Mouse (Mus musculus) layer of hippocampus, adult 9-10 months (tissue): Measurements from ENCODE around the gene Ttll7.
A peak's percentile ranks its signal among the peaks of the same experiment; 100 is the strongest.

ENCODE experiments used
- DNase-seq: peaks from one replicate; pipeline ENCODE4 v3.0.0; 2022; ENCODE audit warnings: low spot score

Gene Ttll7

DNA sequence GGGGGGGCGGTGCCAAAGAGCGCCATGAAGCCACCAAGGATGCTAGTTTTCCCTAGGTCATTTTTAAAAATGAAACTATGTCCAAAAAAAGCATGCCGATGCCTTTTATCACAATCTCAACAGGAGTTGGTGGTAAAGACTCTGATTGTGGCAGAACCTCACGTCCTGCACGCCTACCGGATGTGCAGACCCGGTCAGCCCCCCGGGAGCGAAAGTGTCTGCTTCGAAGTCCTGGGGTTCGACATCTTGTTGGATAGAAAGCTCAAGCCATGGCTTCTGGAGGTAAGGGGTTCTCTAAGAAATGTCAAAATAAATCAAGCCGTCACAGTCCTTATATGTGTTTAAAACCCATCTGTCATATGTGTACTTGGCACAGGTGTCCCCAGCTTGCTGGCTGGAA, 60.9 kb downstream of the Ttll7 start:
- DNase-seq = no peak

DNA sequence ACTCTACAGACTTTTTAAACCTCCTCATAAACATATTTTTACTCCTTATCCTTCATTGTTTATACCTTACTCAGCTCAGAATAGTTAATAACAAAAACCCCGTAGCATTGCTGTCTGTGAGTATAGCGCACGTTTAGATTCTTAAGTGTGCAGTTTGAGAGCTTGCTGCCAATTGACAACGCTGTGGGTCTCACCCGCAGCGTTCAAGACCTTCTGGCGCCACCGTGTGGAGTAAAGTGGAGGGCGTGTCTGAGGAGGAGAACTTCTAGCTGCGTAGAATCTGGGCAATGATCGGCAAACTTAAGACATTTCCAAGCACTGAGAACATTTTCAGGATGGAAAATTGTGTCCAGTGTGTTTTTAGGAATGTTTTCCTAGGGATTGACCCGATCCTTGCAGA, 62.6 kb downstream of the Ttll7 start:
- peak; percentile 53 for DNase-seq

DNA sequence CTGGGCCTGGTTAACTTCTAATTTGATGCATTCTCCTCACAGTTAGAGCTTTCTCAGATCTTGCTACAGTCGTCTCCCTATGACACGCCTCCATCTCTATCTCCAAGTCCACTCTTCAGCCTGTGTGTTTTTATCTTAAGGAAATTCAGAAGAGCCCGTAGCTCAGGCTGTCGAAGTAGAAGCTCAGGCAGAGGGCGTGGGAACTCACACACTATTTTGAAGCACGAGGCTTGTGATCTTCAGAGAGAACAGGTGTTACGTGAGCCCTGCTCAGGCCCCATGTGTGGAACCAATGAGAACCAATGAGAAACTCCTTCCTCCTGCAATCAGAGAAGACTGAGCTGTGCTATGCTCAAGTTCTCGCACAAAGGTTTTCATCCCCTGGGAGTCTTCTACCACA, 65.7 kb downstream of the Ttll7 start:
- DNase-seq = no peak

DNA sequence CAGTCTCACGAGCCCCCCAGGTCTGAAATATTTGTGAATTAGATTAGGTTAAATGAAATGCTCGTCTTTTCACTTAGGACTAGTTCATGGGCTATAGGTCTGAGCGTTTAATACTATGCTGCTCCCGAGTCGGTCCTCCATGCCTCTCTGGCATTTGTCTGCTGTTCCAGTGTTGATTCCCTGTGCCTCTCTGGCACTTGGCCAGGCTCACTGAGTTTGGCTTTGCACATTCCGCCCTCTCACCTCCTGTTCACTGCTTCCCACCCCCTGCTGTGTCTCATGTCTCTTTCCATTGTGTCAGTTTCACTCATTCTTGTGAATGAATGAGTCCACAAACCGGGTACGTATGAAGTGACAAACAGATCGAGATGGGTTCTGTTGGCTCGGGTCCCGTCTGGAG, 66.2 kb downstream of the Ttll7 start:
- peak; percentile 58 for DNase-seq

DNA sequence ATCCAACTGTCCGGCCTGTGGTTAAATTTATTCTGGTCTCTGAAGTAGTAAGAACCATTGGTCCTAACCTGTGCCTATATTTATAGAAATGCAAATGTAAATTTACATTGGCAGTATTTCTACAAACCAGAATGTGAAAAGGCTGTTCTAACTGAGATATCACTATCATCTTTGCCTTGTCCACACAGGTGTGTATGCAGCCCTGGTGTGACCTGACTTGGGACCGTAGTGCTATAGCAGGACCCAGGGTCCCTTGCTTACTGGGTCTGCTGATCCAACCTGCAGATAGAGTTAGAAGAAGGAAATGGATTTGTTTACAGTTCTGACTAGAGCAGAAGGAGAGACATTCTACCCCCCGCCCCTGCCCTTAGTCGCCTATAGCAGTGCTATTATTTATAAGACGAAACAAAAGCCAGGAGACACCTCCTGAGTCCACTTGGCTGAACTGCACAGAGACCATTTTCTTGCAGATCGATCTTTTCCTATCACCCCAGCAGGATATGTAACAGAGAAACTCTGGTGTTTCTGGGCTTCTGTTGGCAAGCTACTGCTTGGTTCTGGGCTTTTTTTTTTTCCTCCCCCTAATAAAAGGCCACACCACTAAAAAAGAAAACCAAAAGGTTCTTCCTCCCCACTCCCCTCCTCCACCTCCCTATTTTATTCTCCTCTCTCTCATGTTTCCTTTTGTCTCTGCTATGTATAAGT, 75.3 kb downstream of the Ttll7 start:
- no peak for DNase-seq

DNA sequence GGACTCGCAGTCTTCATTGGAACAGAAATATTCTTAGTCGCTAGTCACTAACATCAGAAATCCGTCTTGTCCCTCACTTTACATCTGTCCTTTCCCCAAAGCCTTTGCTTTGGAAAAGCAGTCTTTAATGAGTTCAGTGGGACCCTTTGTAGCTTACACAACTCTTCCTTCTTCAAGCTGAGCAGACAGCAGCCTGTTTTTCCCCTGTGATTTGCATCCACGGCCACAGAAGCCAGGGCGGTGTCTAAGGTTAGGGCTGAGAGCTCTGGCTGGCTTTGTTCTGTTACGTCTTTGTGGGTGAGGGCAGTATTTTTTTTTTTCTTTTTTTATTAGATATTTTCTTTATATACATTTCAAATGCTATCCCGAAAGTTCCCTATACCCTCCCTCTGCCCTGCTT, 76.0 kb downstream of the Ttll7 start:
- no peak for DNase-seq

DNA sequence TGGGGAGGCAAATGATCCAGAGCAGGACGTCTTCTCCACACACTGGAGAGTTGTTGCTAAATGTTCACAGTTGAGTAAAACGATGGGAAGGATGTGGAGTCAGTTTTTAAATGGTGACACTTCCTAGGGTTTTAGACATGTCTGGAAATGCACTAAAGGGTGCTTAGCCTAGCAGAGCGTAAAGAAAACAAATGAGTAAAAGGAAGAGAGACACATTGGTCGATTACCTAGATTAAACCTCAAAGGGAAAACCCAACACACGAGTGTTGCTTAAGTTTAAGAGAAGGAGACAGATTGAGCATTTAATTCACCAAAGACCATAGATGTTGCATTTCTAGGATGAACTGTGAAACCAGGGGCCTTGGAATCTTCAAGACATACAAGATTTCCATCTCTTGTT, 76.8 kb downstream of the Ttll7 start:
- DNase-seq = no peak

DNA sequence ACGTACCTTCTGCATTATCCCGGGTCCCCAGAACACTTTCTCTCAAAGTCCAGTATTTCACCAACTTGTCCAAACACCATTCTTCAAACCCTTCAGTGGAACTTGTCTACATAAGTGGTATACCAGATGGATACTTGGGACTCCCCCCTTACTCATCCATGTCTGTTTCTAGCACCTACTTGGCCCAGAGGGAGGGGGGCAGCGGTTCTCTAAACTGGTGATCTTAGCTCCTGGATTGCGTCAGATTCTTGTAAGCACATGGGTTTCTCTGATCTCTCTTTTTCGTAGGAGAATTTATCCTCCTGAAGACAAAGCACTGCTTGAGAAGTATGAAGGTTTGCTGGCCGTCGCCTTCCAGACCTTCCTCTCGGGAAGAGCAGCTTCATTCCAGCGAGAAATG, 79.0 kb downstream of the Ttll7 start:
- DNase-seq = no peak

DNA sequence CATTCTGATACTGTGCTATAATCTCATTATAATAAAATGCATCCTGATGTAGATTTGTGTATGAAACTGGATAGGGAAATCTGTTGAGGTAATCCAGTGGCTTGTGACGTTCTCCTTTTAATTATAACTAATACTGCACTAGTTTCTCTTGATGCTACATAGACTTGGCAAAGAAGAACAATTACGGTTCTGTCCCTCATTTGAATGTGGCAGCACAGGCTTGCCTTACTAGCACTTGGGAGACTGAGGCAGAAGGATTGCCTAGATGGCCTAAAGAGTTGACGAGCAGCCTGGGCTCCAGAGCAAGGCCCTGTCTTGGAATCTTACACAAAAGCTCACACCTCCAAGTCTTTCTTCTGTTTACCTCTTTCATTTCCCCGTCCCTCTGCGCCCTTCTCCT, 80.3 kb downstream of the Ttll7 start:
- DNase-seq = no peak

DNA sequence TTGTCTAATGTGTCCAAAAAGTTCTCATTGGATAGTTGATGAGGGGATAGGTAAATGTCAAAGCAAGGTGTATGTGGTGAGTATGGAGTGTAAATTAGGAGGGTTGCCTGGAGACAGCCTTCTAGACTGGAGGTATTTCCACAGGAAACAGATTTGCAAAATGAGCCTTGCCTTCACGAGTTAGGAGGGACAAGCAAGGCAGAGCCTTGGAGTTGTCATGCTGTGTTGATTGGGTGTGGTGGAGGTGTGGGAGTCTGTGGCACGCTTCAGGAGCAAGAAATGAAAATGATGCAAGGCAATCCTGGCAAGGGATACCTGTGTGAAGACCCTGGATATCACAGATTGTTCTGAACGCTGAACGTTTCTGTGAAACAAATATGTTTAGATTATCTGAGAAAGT, 84.7 kb downstream of the Ttll7 start:
- DNase-seq = no peak

DNA sequence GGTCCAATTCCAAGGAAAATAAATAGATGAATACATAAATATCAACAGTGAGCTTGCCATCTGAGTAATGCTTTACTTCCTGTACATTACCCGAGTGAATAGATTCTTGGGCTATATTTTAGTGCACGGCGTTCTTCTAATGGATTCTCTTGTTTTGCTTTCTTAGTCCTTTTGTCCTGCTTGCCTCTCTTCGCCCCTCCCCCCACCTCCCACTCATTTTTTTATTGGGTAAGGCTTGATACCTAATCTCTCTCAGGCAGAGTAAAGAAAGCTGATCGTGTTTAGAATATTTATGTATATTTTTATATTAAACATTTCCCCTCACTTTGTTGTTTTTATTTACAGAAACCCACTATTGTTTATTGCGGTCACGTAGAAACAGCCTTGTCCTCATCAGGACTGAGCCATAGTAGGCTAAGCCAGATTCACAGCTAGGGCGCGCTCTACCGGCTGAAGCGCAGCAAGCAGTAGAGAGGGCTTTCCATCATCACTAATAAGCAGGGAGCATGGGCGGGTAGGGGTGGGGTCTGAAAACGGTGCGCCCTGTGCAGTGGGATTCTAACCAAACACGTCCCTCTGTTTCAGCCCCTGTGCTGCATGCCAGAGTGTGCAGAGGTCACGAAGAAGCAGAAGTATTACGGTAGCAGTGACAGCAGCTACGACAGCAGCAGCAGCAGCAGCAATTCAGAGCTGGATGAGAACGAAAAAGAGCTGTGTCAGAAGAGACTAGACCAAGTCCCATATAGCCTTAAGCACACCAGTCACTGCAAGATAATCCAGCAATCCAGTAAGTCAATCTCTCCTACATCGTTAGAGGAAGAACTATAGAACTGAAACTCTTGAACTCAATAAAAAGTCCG, 87.5 kb downstream of the Ttll7 start:
- no peak for DNase-seq

DNA sequence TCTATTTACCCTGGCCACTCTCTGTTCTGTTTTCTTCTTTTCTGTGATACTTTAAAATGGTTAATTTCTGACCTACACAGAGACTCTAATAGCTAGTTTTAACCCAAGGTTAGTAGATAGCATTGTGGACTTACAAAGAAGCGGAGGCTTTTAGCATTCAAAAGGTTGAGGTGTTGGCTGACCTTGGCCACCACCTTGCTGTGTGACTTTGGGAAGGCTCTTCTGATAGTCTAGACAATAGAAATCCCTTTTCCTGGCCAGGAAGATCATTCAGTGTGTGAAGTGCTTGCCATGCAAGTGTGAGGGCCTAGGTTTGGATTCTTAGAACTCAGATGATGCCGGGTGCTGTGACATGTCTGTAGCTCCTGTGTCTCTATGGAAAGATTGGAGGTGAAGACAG, 90.9 kb downstream of the Ttll7 start:
- DNase-seq = no peak

DNA sequence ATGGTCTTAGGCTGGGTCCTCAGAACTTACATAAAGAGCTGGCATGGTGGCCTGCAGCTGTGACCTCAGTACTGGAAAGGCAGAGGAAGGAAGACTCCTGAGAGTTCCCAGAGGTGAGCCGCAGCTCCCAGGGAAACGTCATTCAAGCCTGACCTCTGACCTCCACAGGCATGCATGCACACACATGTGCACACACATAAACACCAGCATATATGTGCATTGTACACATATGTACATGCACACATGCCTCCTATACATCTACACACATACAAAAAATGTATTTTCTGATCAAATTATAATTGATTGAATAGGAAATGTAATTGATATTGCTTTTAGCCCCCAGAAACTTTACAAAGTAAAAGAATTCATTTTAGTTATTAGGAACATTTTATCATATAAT, 93.2 kb downstream of the Ttll7 start:
- DNase-seq = no peak

DNA sequence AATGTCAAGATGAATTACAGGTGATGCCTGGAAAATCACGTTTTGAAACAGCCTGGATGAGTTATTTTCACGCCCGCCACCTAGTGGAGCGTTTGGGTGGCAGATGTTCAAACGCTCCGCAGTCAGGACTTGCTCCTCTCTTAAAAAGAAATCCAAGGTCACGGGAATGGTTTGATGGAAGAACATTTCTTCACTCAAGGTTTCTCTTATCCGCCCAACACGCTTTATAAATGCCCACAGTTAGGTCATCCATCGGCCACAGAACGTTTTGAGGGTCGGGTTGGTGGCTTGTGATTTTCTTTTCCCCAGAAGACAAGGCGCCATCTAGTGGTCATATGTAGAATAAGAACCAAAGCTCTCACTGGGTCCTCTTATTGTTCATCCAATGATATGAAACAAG, 93.7 kb downstream of the Ttll7 start:
- DNase-seq = peak; percentile 73

DNA sequence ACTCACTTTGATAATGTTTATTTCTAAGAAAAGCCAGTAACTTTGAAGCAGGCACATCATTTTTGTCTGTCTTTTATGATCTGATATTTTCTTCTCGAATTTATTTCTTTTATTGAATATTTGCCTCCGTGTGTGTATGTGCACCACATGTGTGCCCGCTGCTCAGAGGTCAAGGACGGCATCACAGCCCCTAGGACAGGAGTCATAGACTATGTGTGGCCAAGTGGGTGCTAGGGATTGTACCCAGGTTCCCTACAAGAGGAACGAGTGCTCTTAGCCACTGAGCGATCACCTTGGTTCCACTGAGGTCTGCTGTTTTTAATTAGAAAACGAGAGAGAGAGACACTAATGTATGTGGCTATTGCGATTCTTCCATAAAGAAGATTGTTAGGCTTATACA, 94.5 kb downstream of the Ttll7 start:
- DNase-seq = no peak

DNA sequence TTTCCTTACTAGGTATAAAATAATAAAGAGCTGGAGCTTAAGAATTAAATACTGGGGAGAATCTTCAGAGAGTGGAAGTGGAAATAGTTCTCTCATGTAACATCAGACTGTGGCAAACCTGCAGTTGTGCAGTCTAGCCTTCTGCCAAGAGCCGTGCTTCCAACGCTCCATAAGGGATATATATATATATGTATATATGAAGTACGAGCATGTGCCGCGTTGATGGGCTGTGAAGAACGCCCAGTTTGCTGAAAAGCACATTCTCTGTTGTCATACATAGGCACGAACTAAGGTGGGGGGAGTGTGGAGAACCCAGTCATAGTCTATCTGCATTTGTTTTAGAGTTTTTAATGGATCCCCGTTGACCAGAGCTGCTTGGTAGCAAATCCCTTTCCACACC, 104.6 kb downstream of the Ttll7 start:
- DNase-seq = no peak

DNA sequence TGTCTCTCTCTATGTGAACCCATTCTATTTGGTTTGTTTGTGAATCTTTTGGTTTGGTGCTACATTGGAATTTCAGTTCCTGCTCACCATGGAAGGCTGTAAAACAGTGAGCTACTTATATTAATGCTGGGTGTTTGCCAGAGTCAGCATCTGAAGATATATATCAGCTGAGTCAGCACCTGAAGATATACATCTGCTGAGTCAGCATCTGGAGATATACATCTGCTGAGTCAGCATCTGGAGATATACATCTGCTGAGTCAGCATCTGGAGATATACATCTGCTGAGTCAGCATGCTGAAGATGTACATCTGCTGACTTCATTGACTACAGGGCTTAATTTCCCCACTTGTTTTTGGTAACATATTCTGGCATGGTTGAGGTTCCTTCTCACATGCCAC, 110.7 kb downstream of the Ttll7 start:
- DNase-seq = no peak

DNA sequence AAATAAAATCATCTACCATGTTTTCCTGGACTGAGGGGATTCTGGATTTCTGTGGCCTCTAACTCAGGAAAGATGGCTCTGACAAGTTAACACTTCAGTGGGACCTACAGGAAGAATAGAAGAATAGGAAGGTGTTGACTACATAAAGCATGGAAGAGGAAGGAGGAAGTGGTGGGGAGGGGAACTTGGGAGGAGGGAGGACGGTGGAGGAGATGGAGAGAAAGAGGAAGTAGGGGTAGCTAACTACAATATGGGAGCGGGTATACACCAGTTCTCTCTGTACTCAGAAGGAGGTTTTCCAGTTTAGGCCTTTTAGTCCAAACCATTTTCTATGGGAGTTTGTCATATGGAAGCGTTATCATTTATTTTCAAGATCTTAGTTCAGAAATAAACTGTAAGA, 112.2 kb downstream of the Ttll7 start:
- DNase-seq = no peak

DNA sequence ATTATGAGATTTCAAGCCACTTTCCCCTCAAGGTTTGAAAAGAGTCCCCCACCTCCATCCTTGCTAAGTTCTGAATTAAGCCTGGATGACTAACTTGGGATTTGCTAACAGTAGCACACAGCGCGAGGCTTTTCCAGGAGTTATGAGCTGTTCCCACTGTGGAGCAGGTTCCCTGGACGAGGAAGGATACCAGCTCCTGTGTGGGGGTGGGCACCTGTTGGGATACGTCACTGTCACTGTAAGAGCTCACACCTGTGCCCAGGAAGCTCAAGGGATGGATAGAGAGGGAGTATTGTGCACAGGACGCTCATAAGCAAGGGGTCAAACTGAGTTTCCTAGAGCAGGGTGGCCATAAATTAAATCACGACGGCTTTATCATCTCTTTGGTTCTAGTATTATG, 115.1 kb downstream of the Ttll7 start:
- DNase-seq = no peak

DNA sequence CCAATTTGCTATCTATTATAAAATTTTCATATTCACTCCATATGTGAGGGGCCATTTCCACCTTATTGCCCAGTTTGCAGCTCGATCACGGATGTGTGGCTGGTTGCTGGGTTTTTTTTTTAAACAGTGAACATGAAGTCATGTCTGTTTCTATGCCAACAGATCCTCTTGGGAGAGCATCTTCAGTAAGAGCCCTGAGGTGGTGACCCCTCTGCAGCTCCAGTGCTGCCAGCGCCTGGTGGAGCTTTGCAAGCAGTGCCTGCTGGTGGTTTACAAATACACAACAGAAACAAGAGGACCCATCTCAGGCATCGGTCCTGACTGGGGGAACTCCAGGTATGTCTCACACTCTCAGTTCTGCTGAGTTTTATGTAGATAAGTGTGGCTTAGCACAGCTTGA, 115.7 kb downstream of the Ttll7 start:
- no peak for DNase-seq

DNA sequence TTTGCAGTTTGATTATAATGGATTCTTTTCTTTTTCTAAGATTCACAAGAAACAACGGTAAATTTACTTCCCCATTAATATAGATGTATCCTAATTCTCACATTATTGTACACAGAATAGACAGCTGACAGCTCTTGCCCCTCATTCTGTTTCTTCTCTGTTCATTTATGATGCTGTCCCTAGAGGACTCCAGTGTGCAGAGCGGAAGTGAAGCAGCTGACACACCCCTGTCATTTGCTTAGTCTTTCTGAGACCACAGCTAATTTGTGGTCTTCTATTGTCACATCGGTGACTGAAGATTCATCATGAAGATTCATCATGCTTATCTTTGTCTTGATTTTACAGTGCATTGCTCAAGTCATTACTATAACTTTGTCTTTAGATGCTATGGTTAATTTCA, 126.1 kb downstream of the Ttll7 start:
- DNase-seq = no peak

DNA sequence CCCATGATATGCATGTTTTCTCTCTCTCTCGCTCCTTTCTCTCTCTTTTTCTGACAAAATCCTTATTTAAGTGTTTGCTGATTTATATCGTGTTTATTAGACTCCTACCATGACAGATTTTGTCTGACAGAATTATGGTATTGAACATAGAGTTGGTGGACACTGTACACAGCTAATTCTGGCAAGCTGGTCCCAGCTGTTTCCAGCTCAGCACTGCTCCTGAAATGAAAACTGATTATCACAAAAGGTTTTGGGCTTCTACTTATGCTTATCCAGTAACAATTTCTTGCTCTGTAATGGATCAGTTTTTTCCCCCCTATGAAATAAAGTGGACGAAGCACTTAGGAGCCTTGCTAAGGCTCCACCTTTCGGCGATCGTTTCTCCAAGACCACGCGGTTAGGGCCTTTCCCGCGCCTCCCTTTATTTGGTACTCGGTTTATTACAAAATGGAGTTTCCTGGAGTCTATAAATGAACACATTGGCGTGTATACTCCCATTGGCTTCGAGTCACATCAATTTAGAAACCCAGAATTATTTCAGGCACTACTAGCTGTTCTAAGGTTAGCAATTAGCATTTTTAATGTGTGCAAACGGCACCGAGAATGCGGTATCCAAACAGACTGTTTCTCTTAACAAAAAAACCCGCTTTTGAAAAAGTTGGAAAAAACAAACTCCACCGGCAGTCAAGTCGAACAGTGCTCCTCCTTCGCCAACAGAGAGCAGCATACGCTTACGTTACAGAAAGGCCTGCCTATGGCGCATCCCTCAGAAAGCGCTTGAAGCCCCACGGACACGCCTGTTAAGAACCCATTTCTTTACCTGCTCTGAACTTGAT, 141.9 kb downstream of the Ttll7 start:
- DNase-seq = peak; percentile 7
